Mouse (Mus musculus) stomach, embryonic 15.5 days (tissue): ENCODE measurements around the gene Srp14. TPM values are rescaled to one million over a fixed set of nuclear protein-coding genes. Genes with fewer than 3 reads are reported as not detected.

Experiments used
- ATAC-seq: fragments of 200-750 bp; cut with Nextera tagmentation; 2 replicates; pipeline ENCODE4 v1.8.0; 2017; ENCODE audit warnings: low read depth, moderate number of reproducible peaks, moderate TSS enrichment; ENCODE audit not compliant: insufficient read depth, low FRiP score
- H3K27ac ChIP-seq: fragments of 300-500 bp; sonication (generic); 2 replicates; pipeline ENCODE4 v1.5.1; 2015; ENCODE audit warnings: mild to moderate bottlenecking, inconsistent platforms
- H3K27me3 ChIP-seq: fragments of 300-500 bp; sonication (generic); replicated peaks from 2 replicates; pipeline ENCODE4 v1.6.1; 2015; ENCODE audit warnings: inconsistent platforms
- H3K36me3 ChIP-seq: fragments of 300-500 bp; sonication (generic); 2 replicates; pipeline ENCODE4 v1.6.1; 2015; ENCODE audit warnings: inconsistent platforms
- H3K4me1 ChIP-seq: fragments of 300-500 bp; sonication (generic); 2 replicates; pipeline ENCODE4 v1.6.1; 2015; ENCODE audit warnings: inconsistent platforms
- H3K4me2 ChIP-seq: fragments of 300-500 bp; sonication (generic); 2 replicates; pipeline ENCODE4 v1.6.1; 2015; ENCODE audit warnings: mild to moderate bottlenecking, inconsistent platforms
- H3K4me3 ChIP-seq: fragments of 300-500 bp; sonication (generic); replicated peaks from 2 replicates; pipeline ENCODE4 v1.5.1; 2015; ENCODE audit warnings: inconsistent platforms
- H3K9ac ChIP-seq: fragments of 300-500 bp; sonication (generic); 2 replicates; pipeline ENCODE4 v1.6.1; 2015; ENCODE audit warnings: inconsistent platforms
- H3K9me3 ChIP-seq: fragments of 300-500 bp; sonication (generic); 2 replicates; pipeline ENCODE4 v1.6.1; 2016; ENCODE audit warnings: inconsistent platforms
- WGBS: fragments of 180-500 bp; shearing (Covaris S2); methylation state at CpG from one replicate; pipeline ENCODE4 v1.1.7; 2015; 5-methylcytosine and 5-hydroxymethylcytosine counted together
- polyA plus RNA-seq: library from polyadenylated mRNA; unstranded; fragments of >200 nt; fragmentation: Nextera tagmentation; extraction: Ambion mirVana; gene quantifications from 2 replicates; pipeline ENCODE4 v1.2.1, GENCODE M21; 2015

Gene Srp14
- 222 and 224 TPM in 2 replicates for polyA plus RNA-seq

DNA sequence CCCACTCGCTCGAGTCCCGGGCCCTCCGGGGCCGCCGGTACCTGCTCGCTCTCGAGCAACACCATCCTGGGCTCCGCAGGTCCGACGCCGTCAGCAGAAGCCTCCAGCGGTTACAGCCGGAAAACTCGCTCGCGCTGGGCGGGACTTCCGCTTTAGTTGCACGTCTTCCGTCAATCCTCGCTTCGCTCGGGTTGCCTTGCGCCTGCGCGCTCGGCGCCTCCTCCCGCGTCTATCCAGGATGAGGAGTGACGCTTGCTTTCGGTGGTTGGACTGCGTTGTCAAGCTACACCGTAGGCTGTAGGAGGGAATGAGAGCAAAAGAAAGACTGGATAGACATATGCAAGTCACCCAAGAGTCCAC, at the start of gene Srp14:
Gene Srp14, minus strand, starts transcription at position 162 of the 360 bp plus-strand sequence.
- Histone ChIP-seq H3K36me3 (peaks cover 17% of the 10 kb centered on the region), H3K9me3 (no peaks in the 10 kb centered on the region), H3K9ac (peak within 1 kb of the TSS; percentile 87), H3K27me3 (no peaks in the 10 kb centered on the region), H3K4me3 (peak within 1 kb of the TSS; percentile 98), H3K4me1 (peaks cover 10% of the 10 kb centered on the region), H3K27ac (peak within 1 kb of the TSS; percentile 85), H3K4me2 (peak within 1 kb of the TSS; percentile 88)
- peak; percentile 92 for ATAC-seq
- WGBS = 0% methylated on average over 35 of the region's 35 CpGs

DNA sequence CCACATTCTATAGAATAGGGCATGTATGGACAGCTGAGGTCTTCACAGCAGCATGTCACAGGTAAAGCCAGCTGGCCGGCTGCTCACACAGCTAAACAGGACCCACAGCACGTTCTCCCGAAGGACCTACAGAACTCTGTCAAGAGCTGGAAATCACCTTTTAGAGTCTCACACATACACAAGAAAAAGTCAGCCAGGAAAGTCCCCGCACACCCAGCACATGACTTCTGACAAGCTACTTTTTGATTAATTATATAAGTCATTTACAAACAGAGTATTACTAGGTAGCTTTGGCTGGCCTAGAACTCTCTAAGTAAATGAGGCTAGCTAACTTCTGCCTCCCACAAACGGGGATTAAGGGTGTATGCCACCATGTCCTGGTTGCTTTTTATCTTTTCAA, 47.0 kb upstream of the Srp14 start:
- ATAC-seq = no peak
- H3K4me2 ChIP-seq = no peak overlapping the region
- H3K4me1 ChIP-seq = peaks cover 24% of the 10 kb centered on the region
- H3K4me3 ChIP-seq = no peak overlapping the region
- H3K9ac ChIP-seq = no peak overlapping the region
- H3K36me3 ChIP-seq = peaks cover 4% of the 10 kb centered on the region; the same call in 1 of the 2 replicates
- H3K9me3 ChIP-seq = no peaks in the 10 kb centered on the region
- no peak overlapping the region for H3K27ac ChIP-seq
- H3K27me3 ChIP-seq = no peaks in the 10 kb centered on the region
- WGBS = 83% methylated on average over 5 of the region's 5 CpGs

DNA sequence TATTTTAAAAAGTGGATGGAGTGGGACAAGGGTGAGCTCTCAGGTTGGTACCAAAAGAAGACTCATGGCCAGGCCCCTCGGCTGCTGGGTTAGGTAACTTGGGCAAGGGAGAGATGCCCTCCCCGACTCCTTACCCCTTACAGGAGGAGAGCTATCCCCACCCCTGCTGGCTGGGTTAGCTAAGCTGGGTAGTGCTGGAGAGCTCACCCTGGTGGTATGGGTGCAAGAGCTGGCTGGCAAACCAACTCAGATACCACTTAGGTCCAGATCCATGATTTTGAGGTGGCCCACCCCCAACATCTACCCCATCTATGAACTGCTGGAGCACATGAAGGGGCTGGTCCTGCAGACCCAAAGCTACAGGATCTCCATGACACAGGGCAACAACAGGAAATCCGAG, 45.3 kb upstream of the Srp14 start:
- Histone ChIP-seq H3K36me3 (no peaks in the 10 kb centered on the region), H3K27ac (no peak overlapping the region), H3K4me2 (no peak overlapping the region), H3K9ac (no peak overlapping the region), H3K9me3 (no peaks in the 10 kb centered on the region), H3K4me3 (no peak overlapping the region), H3K4me1 (peaks cover 27% of the 10 kb centered on the region), H3K27me3 (no peaks in the 10 kb centered on the region)
- ATAC-seq = no peak
- 72% methylated on average over 3 of the region's 3 CpGs for WGBS

DNA sequence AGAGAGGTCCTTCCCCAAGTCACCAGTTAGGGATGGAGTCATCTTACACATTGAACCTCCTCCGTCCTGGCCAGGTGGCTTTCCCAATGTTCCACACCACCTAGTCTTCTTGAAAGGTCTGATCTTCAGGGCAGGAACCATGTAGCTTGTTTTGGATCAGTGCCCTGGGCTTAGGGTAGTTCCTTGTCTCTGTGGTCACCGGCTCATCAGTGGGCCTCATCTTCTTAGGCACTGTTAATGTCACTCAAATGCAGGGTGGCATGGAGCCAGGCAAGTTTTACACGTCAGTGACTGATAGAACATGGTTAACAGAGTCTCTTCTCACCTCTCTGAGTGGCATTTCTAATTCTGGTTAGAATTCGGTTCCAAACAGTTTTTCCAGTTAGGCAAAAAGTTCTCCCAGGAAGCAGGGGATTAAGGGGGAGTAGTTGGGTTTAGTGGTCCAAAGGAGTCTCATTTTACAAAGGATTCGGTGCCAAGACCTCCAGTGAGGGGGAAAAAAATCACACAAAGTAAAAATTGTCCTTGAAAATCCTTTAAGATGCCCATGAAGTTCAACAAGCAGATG, 43.7 kb upstream of the Srp14 start:
- H3K4me1 ChIP-seq = peaks cover 20% of the 10 kb centered on the region
- H3K27ac ChIP-seq = no peak overlapping the region
- WGBS = 46% methylated on average over 5 of the region's 5 CpGs
- H3K27me3 ChIP-seq = no peaks in the 10 kb centered on the region
- H3K4me2 ChIP-seq = no peak overlapping the region
- H3K9me3 ChIP-seq = no peaks in the 10 kb centered on the region
- no peaks in the 10 kb centered on the region for H3K36me3 ChIP-seq
- H3K4me3 ChIP-seq = no peak overlapping the region
- ATAC-seq = no peak
- no peak overlapping the region for H3K9ac ChIP-seq

DNA sequence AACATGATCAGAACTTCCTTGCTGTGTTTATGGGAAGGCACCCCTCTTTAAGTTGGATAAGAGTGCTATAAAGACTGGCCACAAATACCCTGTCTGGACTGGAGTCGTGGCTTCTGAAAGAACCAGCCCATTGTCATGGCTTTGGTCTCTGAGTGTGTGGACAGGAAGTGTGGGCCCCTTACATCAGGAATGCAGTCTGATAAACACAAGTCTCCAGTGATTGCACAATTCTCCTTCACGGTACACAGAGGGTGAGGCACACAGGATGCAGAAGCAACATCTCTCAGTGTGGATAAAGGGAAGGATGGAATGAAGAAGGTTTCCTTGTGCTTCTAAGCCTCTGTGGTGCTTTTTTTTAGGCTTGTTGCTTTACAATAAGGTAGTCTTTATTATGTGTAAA, 42.8 kb upstream of the Srp14 start:
- Histone ChIP-seq H3K9me3 (no peaks in the 10 kb centered on the region), H3K4me3 (no peak overlapping the region), H3K27me3 (no peaks in the 10 kb centered on the region), H3K4me2 (no peak overlapping the region), H3K4me1 (peaks cover 20% of the 10 kb centered on the region), H3K27ac (no peak overlapping the region), H3K9ac (no peak overlapping the region), H3K36me3 (no peaks in the 10 kb centered on the region)
- ATAC-seq = no peak
- 7% methylated on average over 2 of the region's 2 CpGs for WGBS

DNA sequence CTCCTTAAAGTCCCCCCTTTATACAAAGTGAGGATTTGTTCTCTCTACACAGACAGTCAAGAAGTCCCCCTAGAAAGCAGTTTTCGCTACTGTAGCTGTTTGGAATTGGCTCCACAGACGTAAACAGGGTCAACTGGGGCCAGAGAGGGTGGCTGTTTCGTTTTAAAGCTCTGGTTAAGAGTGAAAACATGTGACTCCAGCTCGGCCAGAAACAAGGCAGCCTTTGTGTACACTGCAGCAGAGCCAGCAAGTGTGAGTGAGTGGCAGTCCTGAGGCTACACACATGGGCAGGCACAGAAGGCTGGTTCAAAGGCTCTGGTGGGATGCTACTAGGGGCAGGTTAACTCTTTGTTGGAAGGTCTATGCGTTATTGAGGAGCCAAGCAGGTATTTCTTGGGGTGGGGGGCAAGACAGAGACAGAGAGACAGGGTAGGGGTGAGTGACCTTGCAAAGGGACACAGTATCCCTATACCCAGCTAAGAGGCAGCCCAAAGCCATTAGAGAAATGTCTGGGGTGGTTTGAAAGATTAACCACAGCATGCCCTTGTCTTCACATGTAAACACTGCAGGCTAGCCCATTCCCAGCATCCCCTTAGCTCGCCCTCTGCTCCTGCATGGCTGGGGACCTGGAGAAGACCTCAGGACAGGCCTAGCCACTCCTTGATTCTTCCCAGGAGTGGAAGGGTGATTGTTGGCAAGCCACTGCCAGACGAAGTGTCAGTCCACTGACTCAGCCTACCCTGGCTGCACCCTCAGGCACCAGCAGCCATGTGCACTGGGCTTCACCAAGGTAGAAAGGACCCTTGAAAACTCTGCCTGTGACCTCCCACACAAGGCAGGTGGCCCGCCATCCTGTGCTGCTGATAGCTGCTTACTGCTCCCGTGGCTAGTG, 40.8 kb upstream of the Srp14 start:
- Histone ChIP-seq H3K4me3 (no peak overlapping the region), H3K4me2 (peak overlapping the region; percentile 1; the same call in 1 of the 2 replicates), H3K9me3 (no peaks in the 10 kb centered on the region), H3K9ac (no peak overlapping the region), H3K36me3 (no peaks in the 10 kb centered on the region), H3K27ac (peak overlapping the region; percentile 64), H3K27me3 (no peaks in the 10 kb centered on the region), H3K4me1 (peaks cover 20% of the 10 kb centered on the region)
- peak; percentile 86 for ATAC-seq
- 35% methylated on average over 9 of the region's 9 CpGs for WGBS

DNA sequence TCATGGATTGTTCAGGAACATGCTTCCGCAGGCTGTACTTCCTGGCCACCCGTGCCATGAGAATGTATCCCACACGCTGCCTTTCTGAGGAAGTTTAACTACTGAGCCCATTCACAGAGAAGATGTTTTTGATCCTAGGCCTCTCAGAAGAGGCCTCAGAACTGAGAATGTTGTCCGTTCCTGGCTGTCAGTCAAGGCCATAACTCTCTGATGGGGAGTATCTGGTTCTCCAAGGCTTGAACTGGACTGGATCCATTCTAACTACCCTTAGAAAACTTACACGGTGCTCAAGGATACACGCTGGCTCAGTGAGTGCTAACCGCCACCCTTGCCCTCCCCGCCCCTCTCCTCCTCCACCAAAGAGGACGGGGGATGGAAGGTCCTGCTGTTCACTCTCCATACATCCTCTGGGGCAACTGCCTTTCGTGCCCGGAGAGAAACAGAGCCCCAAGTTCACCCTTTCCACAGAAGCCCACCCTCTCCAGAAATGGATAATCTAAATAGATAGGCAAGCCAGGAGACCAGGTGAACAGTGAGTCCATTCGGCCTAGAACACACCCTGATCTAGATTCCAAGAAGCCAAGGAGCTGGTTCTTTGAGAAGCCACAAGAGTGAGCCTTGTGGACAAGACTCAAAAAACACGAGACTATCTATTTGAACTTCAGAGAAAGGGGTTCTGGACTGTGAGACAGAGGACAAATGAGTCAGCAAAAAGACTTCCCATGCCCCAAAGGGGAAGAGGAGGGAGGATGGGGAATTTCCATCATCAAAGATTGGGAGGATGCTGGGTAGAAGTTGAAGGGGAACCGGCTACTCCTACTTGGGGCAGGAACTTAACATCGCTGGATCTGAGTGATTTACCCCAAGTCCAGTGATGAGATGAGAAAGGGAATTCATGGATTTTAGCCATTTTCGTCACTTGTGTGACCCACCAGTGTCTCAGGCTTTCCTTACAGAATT, 33.2 kb upstream of the Srp14 start:
- WGBS = 77% methylated on average over 16 of the region's 16 CpGs
- no peak overlapping the region for H3K4me3 ChIP-seq
- H3K27ac ChIP-seq = 0 out of 2 replicates have a peak overlapping the region, but pooled peaks have one; percentile 21
- peaks cover 8% of the 10 kb centered on the region for H3K4me1 ChIP-seq
- no peak overlapping the region for H3K9ac ChIP-seq
- no peak overlapping the region for H3K4me2 ChIP-seq
- H3K27me3 ChIP-seq = no peaks in the 10 kb centered on the region
- ATAC-seq = no peak
- H3K9me3 ChIP-seq = no peaks in the 10 kb centered on the region
- no peaks in the 10 kb centered on the region for H3K36me3 ChIP-seq

DNA sequence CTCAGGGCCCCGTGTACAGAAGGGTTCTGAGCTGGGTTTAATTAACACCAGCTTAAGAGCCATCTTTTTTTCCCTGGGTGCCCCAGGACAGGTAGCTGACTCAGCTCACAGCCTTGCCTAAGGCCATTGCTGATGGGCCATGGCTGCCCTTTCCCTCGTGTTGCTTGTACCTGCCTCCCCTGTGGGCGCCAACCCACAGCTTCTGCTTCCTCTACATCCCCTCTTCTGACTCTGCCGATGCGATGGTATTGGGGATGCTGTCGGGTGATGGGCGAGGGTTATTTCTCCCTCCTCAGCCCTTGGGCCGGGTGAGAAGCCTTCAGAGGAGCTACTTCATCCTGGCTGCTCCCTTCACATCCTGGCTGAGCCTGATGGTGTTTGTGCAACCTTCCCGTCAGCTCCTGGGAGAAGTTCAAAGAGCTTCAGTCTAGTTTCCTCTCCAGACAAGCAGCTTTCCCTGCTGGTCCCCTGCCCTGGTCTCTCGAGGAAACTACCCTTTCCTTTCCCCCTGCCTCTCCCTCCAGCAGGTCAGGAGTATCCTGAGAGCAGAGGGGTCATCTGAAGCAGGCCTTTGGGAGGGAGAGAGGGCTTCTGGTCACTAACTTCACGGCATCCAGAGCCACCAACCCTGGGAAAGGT, 32.4 kb upstream of the Srp14 start:
- no peaks in the 10 kb centered on the region for H3K36me3 ChIP-seq
- no peak overlapping the region for H3K9ac ChIP-seq
- no peaks in the 10 kb centered on the region for H3K9me3 ChIP-seq
- no peak overlapping the region for H3K4me2 ChIP-seq
- no peaks in the 10 kb centered on the region for H3K27me3 ChIP-seq
- WGBS = 65% methylated on average over 11 of the region's 11 CpGs
- peaks cover 8% of the 10 kb centered on the region for H3K4me1 ChIP-seq
- ATAC-seq = no peak
- H3K4me3 ChIP-seq = no peak overlapping the region
- H3K27ac ChIP-seq = 0 out of 2 replicates have a peak overlapping the region, but pooled peaks have one; percentile 21

DNA sequence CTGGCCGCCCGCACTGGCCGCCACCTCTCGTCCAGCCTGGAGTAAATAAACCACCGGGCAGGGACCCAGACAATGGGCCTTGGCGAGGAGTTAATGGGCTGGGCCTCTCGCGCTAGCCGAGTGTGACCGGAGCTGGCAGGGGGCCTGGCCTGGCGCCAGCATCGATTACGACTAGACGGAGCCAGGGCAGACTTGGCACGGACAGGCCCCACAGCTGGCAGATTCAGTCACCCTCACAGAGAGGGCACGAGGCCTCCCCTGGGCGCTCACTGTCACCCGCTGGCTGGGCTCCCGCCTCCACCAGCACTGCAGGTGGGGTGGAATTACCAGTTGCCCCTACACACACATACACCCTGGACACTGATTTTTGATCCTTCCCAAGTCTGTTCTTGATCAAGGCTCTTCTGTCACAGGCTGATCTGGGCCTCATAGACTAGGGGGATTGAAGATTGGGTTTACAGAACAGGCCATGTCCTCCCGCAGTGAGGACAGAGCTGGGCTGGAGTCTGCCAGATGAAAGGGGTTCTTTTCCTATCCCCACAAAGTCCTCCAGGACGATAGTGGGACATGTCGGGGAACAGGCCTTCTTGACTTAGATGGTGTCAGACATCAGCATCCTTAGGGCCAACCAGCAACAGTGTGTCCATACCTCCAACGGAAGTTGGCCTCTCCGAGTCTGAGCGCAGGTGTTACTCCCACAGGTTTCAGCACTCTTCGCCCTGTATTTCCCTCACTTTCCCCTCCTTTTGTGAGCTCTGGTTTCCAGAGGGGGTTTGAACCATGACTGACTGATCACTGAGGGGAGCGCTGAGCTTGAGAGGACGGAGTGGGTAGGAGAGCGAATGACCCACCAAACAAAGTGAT, 31.2 kb upstream of the Srp14 start:
- H3K9ac ChIP-seq = no peak overlapping the region
- peak overlapping the region; percentile 49 for H3K27ac ChIP-seq
- H3K4me3 ChIP-seq = no peak overlapping the region
- no peaks in the 10 kb centered on the region for H3K36me3 ChIP-seq
- no peaks in the 10 kb centered on the region for H3K9me3 ChIP-seq
- peak; percentile 87 for ATAC-seq
- peaks cover 8% of the 10 kb centered on the region for H3K4me1 ChIP-seq
- H3K27me3 ChIP-seq = no peaks in the 10 kb centered on the region
- WGBS = 46% methylated on average over 29 of the region's 29 CpGs
- H3K4me2 ChIP-seq = 0 out of 2 replicates have a peak overlapping the region, but pooled peaks have one; percentile 5

DNA sequence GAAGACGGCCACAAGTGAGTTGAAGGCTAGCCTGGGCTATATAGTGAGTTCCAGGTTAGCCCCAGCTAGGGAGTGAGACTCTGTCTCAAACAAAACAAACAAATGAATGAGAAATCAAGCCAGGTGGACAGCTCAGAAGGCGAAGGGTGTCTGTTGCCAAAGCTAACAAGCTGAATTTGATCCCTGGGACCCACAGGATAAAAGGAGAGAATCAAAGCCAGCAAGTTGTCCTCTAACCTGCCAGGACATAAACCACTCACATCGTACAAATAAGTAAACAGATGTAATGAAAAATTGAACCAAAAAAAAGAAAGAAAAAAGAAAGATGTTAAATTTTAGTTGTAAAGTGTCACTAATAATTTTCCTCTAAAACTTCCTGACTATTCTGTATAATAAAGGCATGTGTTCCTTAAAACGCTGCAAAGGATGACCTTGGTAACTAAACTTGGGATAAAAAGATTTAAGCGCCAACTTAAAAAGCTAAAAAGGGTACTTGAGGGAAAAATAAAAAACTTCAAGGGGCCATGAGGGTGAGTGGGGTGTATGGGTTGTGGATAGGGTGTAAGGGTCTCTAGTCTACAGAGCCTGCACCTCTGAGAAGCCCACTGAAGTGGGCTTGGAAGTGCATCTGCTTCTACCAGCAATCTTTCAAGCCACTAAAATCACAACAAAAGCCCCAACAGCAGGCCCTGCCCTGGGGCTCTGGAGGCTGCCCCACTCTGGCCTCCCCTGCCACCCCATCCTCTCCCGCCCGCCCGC, 30.4 kb upstream of the Srp14 start:
- H3K36me3 ChIP-seq = no peaks in the 10 kb centered on the region
- no peaks in the 10 kb centered on the region for H3K27me3 ChIP-seq
- 65% methylated on average over 8 of the region's 8 CpGs for WGBS
- 0 out of 2 replicates have a peak overlapping the region, but pooled peaks have one; percentile 5 for H3K4me2 ChIP-seq
- no peaks in the 10 kb centered on the region for H3K9me3 ChIP-seq
- H3K9ac ChIP-seq = no peak overlapping the region
- H3K27ac ChIP-seq = peak overlapping the region; percentile 49
- ATAC-seq = no peak
- H3K4me3 ChIP-seq = no peak overlapping the region
- H3K4me1 ChIP-seq = peaks cover 8% of the 10 kb centered on the region
